Mouse (Mus musculus) bone marrow macrophage, adult 2 months (primary cell): Measurements from ENCODE around the gene Esrrg.

Experiments
- CTCF ChIP-seq: IDR thresholded peaks from 2 replicates; pipeline ENCODE4 v1.5.1; 2012; ENCODE audit warnings: low read depth, mild to moderate bottlenecking, low read length, moderate library complexity
- POLR2A ChIP-seq: IDR thresholded peaks from 2 replicates; pipeline ENCODE4 v1.6.1; 2012; ENCODE audit warnings: mild to moderate bottlenecking, low read depth, low read length, borderline replicate concordance

DNA sequence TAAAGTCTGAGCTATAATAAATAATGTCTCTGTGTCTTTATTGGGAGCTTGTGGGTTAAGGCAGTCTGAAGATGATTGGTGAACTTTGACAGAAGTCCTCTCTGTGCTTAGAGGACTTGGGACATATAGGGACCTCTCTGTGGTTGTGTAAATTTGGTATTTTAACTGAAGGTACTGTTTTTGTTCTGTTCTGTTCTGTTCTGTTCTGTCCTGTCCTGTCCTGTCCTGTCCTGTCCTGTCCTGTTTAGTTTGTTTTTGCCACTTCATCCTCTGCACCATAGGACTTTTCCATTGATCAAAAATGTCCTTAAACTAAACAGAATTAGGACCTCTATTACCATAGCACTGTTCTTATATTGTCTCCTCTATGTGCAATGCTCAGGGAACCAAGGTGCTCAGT is 24.6 kb upstream of the Esrrg start:
- TF ChIP-seq CTCF (no peak), POLR2A (no peak)
